Mouse (Mus musculus) gastrocnemius, postnatal 14 days (tissue): ENCODE data around the gene Cops3. TPM values are rescaled to one million over a fixed set of nuclear protein-coding genes. Genes with fewer than 3 reads are reported as not detected.

Source experiments
- DNase-seq: peaks from one replicate; pipeline ENCODE4 v3.0.0; 2021; ENCODE audit warnings: mixed read lengths
- intact Hi-C: fragments of 180-260 bp; cut with DNase I; formaldehyde crosslinking; loops from one replicate; pipeline ENCODE4 v1.15.1; 2025; ENCODE audit warnings: low total_unique reads
- total RNA-seq, 2 experiments: library from RNA; stranded (reverse); gene quantifications; 2 replicates each; pipeline ENCODE4 v1.2.3; 2021

The Cops3 gene
- total RNA-seq, 2 experiments from 2014 or later = 62.1 to 65.6 TPM

DNA sequence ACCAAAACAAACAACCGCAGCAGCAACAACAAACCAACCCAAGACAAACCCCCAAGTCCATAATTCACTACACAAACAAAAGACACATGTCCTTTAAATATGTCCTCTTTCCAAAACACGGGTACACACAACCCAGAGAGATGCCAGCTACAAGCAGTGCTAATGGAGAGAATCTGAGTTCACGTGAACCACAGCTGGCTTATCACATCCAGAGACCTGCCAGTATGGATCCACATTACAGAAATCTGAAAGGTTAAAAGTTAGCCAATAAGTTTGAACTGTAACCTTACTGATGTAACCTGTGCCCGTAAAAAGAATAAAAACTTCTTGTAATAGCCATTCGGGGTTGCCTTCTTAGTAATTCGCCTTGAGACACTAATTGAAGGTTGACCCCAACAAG is 24.7 kb downstream of the Cops3 start:
- intact Hi-C loops = no loop called here
- DNase-seq = no peak

DNA sequence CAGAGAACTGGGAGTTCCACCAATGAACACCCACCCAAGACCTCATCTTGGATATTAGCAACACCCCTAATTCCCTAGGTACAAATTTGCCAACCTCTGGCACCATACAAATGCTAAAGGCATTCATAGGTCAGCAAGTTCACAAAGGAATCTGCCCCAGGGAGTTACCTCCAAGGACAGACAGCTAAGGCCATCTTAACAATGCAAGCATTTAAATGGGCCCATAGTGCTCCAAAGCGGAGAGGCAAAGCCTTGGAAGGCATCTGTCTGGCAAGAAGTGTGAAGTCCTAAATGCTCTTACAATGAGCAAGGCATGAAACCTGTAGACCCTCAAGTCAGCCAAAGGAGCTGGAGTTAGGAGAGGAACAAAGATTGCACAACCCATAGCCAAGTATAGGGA is 25.3 kb downstream of the Cops3 start:
- no peak for DNase-seq
- intact Hi-C loops = no loop called here

DNA sequence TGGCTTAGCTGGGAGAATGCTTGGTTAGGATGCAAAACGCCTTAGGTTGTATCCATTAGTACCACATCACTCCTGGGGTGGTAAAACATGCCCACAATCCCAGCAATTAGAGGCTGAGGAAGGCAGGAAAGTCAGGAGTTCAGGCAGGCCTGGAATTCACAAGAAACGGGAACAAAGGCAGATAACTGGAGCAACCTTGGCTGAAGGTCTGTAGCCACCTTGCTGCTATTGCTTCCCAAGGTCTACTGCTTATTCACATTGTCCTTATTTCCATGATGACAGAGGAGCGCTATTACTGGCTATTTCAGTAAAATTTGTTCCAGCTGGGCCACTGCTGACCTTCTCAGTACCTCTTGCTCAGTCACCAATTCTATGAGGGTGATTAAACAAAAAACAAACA is 26.4 kb downstream of the Cops3 start:
- intact Hi-C loops = no loop called here

DNA sequence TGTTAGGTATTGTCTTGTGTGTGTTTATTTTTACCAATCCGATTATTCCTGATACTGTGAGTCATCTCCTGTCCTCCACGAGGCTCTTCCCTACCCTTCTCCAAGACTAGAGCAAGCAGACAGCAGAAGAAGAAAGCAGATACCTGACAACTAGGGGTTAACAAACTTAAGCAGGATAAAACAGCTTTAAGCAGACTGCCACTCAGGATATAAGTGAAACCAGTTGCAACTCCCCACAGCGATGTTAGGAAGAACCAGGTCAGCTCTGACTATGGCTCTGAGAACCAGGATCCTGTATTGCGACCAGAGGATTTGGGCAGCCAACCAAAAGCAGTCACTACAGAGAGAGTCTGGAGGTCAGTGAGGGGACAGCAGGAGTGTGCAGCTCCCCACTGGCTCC is 28.4 kb downstream of the Cops3 start:
- no peak for DNase-seq
- intact Hi-C loops = no loop called here

More for the DNA sequence above, 26.4 kb downstream of the Cops3 start:
- no peak for DNase-seq

DNA sequence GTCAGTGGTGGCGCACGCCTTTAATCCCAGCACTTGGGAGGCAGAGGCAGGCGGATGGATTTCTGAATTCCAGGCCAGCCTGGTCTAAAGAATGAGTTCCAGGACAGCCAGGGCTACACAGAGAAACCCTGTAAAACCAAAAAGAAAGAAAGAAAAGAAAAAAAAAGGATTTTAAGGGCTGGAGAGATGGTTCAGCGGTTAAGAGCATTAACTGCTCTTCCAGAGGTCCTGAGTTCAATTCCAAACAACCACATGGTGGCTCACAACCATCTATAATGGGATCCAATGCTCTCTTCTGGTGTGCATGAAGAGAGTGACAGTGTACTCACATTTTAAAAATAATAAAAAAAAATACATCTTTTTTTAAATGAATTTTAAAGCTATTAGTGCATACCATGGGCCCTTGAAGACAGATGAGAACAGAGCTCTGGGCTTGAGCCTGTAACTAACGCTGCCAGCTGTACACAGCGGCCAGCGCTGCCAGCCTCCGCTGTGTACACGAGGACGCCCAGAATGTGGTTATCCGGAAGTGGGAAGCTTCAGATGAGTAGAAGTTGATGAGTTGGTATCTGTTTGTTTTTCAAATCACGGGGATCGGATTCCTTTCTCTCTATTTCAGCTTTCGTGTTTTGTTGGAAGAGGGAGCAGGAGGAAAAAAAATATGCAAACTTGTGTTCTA is 29.0 kb downstream of the Cops3 start:
- intact Hi-C loops = no loop called here
- DNase-seq = no peak

DNA sequence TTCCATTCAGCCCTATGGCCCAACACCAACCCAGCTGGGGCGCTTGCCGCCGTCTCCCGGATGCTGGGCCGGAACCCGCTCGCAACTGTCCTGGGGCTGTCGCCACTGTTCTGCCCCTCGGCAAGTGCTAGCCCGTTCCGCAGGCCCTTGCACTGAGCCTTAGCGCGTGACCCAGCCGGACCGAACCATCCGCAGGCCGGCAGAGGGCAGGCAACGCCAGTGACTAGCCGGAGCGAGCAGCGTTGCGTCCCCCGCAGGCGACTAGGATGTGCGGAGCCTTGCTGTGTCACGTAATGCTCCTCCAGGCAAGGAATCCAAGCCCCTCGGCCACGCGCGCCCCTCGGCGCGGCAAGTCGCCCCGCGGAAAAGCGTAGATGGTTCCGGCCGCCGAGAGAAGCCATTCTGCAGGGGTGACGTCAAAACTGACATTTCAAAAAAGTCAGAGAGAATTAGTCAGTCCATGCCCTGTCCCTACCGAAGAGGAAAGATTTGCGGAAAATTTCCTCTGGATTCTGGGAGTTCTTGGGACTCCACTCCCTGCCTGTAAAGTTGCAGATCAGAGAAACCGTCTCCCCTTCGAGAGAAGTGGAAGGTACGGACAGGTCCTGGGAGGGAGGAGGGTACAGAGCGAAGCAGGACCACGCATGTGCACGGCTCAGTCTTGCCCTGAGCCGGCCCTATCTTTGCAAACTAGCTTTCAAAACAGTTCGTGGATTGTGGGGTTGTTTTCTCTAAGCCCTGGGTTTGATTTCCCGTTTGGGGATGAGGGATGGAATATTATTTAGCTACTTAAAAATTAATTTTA is 29.8 kb downstream of the Cops3 start, which contains the start of gene Flcn:
Flcn (minus strand) TSS at position 347 of the 805 bp plus-strand sequence.
- intact Hi-C loops = no loop called here
- peak; percentile 84 for DNase-seq

DNA sequence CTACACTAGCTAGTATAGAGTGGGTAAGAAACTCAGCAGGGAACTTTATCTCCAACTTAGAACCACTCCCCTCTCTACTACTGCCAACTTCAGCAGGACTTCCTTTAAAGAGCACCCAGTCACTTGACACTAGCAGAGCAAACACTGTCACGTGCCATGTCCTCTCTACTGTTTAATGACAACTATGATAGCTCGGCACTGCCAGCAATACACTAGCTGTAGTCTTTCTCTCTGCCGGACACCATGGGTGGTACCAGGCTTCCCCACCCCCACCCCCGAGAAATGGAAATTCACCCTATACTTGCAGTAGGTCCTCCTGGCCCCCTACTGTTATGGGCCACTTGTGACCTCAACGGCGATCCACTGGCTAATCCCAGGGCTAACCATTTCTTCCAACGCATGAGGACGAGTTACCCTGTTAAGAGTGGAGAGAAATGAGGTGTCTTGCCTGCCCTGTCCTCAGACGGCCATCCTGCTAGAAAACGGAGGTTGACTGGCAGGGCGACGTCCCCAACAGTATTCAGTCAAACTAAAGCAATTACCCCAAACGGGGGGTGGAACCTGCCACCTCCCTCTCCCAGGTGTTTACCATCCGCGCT is 30.5 kb downstream of the Cops3 start:
- DNase-seq = no peak
- intact Hi-C loops = no loop called here

DNA sequence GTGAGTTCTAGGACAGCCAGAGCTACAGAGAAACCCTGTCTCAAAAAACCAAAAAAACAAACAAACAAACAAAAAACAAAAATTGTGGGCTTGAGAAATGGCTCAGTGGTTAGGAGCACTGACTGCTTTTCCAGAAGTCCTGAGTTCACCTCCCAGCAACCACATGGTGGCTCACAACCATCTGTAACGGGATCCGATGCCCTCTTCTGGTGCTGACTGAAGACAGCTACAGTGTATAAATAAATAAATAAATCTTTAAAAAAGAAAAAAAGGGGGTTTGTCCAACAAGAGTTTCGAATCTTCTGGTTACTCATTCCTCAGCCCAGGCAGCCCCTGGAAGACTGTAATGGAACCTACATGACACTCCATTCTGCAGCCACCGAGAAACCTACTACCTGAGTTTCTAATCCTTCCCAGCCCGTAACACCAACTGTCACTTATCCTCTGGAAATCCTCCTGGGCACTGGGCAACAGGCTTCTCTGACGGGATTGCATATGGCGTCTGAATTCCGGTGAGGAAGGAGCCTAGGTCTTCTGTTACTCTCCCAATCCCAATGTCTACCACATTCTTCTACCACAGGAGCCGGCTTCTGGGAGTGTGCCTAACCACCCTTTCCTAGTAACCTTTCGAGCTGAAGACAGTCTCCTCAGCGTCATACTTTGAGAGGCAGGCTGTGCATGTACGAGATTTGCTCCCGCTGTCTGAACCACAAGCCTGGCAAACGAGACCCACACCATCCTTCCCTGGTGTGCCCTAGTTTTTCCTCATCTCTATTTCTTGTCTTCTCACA is 31.3 kb downstream of the Cops3 start:
- intact Hi-C loops = no loop called here

DNA sequence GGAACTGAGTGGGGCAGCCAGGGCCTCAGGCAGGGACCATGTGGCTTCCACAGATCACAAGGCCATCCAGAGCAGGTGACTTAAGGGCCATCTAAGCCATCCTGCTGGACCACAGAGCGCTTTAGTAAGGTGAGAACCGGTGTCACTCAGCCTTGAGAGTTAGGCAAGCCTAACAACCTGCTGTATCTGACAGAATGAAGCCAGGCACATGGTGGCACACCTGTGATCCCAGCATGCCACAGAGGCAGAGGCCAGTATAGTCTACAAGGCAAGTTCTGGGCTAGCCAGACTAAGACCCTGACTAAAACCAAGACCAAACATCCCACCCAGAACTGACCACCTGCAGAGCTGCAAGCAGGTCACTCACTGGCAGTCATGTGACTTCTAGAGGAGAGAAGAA is 34.0 kb downstream of the Cops3 start:
- DNase-seq = no peak
- intact Hi-C loops = no loop called here

More for the DNA sequence above, 31.3 kb downstream of the Cops3 start:
- no peak for DNase-seq

DNA sequence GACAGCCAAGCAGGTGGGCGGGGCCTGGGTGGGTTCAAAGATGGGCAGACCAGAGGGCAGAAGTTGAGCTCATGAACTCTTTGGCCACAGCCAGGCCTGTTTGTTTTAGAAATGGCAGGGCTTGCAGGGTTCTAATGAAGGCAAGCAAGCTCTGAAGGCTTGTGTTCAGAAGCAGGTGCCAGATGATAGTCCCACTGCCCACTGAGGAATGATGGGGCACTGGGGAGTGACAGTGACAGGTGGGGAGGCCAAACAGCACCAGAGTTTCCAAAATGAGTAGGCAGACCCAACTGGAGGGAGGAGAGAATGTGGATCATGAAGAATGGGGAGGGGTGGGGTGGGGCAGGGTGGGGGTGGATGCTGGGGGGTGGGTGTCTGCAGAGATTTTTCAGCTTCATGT is 34.4 kb downstream of the Cops3 start:
- intact Hi-C loops = no loop called here
- DNase-seq = no peak

DNA sequence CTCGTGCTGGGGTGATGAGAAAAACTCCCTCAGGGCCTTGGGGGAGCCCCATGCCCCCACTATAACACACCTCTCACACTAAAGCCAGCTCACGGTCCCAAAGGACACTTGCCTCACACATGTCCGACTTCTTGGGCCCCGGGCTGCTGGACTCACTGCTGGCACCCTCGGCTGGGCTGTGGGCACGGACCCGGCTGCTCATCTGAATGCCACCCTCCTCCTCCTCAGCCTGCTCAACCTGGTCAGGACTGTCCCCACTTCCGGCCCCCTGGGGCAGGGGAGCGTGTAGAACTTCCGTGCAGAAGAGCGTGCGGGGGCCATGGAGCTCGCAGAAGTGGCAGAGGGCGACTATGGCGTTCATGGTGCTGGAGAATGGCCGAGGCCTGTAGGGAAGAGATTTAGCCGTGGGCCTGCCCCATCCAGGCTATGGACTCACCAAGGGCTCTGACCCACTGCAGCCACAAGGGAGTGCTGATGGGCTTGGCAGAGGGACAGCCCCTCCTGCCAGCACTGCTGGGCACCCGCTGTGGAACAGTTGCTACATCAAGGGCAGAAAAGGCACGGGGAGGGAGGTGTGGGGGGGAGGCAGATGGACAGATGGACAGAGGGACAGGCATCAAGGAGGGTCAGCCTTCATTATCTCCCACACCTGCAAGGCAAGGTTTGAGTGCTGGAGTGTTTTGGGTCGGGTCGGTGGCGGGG is 35.1 kb downstream of the Cops3 start:
- DNase-seq = peak; percentile 69
- intact Hi-C loops = no loop called here

DNA sequence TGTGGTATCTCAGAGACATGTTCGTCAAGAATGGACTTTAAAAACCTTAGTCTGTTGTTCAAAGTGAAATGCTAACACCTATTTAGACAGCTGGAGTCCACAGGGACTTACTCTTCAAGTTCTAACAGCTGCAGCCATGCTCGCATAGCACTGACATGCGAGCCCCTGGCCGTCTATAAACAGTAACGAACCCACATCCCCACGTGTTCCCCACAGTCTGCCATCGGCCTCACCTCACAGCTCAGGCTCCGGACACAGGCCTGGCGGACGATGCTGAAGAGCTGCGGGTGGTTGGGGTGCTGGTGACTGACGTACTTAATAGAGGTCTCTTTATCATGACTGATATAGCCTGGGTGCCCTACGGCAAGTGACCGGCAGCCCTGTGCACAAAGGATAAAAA is 36.1 kb downstream of the Cops3 start:
- no peak for DNase-seq
- intact Hi-C loops = no loop called here

DNA sequence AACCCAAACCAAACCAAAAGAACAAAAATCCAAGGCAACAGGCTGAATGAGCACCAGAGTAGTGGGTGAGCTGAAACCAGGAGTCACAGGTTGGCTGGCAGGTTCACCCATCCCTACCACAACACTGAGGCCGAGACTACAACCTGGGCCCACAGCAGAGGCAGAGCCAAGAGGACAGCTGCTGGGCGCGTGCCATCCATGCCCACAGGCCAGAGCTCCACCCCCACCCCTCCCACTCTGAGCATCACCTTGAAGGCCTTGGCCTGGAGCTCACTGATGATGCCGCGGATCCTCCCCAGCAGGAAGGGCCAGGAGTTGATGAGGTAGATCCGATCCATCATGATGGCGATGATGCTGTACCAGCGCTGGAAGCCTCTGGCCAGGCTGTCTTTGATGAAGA is 37.8 kb downstream of the Cops3 start:
- intact Hi-C loops = no loop called here
- no peak for DNase-seq

DNA sequence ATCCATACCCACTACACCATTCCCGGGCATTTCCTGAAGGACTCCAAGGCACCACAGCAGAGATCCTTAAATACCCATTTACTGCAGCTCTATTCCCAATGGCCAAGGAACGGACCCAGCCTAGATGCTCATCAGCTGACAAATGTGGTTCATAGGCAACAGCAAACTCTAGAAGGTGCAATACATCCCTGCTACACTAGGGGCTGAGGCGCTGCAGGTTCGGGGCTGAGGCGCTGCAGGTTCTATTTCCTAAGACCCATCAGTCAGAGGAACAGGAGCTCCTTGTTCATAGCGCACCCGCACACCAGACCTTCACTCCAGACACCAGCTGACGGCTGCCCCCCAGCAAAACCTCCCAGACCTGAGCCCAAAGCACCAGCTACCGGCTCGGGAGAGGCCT is 39.2 kb downstream of the Cops3 start:
- intact Hi-C loops = no loop called here
- no peak for DNase-seq

DNA sequence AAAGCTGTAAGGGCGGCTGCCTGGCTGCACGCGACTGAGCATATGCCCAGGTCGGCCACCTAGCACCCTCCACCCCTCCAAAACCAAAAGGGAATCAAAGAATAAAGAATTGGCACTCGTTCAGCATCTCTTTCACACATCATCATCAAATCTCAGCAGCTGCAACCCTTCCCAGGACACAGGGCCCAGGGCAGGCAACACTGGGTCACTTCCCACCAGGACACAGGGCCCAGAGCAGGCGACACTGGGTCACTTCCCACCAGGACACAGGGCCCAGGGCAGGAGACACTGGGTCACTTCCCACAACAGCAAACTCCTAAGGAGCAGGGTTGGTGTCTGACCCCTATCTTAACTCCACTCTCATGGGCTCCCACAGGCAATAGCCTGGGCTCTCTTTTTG is 46.2 kb downstream of the Cops3 start:
- intact Hi-C loops = no loop called here
- no peak for DNase-seq

DNA sequence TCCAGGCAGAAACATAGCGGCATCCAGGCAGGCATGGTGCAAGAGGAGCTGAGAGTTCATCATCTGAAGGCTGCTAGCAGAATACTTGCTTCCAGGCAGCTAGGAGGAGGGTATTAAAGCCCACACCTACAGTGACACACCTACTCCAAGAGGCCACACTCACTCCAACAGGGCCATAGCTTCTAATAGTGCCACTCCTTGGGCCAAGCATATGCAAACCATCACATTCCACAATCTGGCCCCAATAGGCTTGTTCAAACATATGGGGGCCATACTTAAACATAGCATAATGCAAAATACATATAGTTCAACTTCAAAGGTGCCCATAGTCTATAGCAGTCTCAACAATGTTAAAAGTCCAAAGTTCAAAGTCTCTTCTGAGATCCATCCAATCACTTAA is 50.3 kb downstream of the Cops3 start:
- intact Hi-C loops = no loop called here
- no peak for DNase-seq

DNA sequence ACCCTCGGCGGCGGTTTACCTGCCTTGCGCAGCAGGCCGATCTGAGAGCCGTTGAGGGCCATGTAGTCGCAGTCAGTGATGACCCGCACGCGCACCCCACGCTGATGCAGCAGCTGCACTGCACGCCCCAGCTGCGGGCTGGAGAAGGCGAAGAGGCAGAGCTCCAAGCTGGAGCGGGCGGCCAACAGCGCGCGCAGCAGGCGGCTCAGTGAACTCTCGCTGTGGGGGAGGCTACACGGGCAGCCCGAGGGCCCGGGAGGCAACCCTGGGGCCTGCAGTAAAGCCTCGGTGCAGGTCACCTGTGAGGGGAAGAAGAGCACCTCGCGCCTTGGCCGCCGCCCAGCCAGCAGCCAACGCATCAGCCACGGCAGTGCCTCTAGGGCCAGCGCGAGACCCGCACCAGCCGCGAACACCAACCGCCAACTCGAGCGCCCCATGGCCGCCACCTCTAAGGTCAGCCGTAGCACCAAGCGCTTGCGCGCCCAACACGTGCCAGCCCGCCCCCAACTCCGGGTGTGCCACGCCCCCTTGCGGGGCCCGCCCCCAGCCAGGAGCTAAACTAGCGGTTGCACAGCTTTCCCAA is 52.3 kb downstream of the Cops3 start, which contains the start of gene Pld6:
Pld6 (minus strand) TSS at position 447 of the 583 bp plus-strand sequence.
- intact Hi-C loops = no loop called here
- DNase-seq = peak; percentile 70

DNA sequence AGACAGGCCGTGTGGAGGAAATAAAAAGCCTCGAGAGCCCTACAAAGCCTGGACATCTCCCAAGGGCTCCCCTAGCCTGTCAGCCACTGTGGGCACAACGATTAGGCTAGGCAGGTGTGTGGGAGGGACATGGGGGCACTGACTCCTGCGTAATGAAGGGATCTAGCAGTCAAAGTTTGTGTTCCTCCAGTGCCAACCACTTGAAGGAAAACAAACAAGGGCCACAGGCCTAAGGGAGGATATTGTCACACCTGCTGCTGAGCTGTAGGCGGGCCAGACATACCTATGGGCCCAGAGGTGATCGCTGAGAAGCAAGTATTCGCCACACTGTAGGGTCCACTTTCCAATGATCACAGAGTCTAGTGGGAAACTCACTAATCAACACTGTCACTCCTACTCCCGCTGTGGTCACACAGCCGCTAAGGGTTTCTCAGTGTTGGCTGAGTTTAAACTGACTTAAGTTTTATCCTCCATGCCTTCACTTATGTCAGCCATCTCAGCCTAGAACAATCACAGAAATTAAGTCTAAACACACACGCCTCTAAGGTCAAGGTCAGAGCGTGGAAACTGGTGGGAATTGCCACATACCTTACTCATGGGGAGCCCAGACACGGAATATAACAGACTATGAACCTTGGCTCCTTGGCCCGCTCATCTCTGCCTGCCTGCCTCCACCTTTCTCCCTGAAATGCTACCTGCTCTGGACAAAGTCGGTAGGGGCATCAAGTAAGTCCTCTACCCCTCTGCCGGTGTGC is 53.0 kb downstream of the Cops3 start:
- no peak for DNase-seq
- intact Hi-C loops = no loop called here
